Mouse (Mus musculus): Measurements from ENCODE around the gene Serpine1.

GRCm38 (mm10) chr5:137041442-137041841, 30.6 kb downstream of the Serpine1 start:
- TF ChIP-seq CTCF (IDR thresholded peaks at IDR 0.05; ENCODE audit: extremely low read depth, insufficient read depth, insufficient read length, insufficient replicate concordance) (no peak), POLR2A (IDR thresholded peaks at IDR 0.05; ENCODE audit: low read depth, low read length) (no peak)
